Mouse (Mus musculus): ENCODE data around the gene Eva1c. TPM values are rescaled to one million over a fixed set of nuclear protein-coding genes. Genes with fewer than 3 reads are reported as not detected.
"Not testable (repeated sequence)": the region's sequence is repeated elsewhere in the genome, so short reads cannot be mapped to it uniquely, and the experiment has no call there.

The Eva1c gene
- total RNA-seq, 2 experiments from 2014 or later = not detected

DNA sequence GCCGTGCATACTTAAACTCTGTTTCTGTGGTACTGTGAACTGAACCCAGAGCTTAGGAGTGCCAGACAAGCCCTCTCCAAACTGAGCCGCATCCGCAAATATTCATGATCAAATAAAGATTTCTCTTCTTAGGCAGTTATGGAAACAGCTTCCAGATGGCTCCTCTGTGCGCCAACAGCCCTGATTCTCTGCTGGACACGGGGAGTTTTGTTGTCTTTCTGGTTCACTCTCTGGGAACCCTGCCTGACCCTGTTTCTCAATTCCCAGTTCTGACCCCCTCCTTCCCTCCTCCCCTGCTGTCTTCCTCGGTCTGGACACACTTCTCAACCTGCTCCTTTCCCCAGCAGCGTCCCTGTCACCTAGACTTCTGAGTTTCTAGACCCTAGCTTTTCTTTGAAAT, 3.5 kb upstream of the Eva1c start:
- ATAC-seq (ENCODE audit: poor library complexity, severe bottlenecking) = no peak

DNA sequence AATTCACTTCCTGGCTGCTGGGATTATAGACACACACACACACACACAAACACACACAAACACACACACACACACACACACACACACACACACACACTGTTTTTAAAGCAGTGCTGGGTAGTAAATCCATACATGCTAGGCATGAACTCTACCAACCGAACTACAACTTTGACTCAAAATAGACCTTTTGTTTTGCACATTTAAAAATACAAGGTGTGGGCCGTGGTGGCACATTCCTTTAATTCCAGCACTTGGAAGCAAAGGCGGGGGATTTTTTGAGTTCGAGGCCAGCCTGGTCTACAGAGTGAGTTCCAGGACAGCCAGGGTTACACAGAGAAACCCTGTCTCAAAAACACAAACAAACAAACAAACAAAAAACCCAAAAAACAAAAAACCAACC, 2.5 kb upstream of the Eva1c start:
- ATAC-seq (ENCODE audit: poor library complexity, severe bottlenecking) = not testable (repeated sequence)

DNA sequence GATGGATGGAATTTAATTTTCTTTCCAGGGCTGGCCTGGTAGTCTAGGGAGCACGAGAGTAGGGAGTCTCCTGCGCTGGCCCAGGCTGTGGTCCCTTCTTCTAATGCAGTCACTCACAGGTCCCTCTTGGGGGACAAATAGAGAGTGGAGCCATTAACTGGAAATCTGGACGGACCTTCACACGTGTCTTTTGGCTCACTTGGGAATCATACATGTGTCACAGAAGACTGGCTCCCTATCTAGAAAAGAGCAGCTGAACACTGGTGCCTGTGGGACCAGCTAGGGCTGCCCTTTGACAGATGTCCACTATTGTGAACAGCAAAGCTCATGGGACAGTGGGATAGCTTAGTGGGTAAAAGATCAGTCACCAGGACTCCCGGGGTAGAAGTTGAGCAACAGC, 478 bp upstream of the Eva1c start:
- ATAC-seq (ENCODE audit: poor library complexity, severe bottlenecking) = no peak

DNA sequence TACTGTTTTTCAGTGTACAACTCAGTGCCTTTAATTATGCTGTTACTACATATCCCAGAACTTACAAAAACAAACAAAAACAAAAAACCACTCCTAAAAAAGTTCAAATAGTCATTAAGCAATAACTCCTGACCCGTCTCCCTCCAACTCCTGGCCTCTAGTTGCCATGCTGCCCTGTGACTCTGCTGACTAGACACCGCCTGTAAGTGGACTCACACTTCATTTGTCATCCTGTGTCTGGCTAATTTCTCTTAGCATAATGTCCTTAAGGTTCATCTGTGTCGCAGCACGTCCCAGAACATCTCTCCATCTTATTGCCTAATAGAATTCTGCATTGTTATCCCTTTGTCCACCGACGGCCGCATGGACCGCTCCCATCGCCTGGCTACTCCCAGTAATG, 979 bp downstream of the Eva1c start:
- ATAC-seq (ENCODE audit: poor library complexity, severe bottlenecking) = no peak

DNA sequence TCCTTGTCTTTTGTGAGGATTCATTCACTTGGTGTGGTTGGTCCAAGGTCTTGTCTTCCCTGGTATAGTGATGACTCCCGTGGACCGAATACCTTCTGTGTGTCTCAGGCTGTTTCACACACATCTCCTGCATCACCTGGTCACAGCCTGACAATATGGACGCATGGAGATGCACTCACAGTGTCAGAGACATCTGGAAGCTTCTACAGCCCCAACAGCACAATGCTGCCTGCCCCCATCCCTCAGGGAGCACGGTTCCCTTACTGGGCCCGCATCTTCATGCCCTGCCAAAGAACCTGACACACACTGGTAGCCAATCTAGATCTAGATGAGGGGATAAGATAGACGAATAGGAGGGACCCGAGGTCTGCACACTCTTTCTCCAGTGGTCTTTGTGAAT, 2.6 kb downstream of the Eva1c start:
- no peak for ATAC-seq (ENCODE audit: poor library complexity, severe bottlenecking)

DNA sequence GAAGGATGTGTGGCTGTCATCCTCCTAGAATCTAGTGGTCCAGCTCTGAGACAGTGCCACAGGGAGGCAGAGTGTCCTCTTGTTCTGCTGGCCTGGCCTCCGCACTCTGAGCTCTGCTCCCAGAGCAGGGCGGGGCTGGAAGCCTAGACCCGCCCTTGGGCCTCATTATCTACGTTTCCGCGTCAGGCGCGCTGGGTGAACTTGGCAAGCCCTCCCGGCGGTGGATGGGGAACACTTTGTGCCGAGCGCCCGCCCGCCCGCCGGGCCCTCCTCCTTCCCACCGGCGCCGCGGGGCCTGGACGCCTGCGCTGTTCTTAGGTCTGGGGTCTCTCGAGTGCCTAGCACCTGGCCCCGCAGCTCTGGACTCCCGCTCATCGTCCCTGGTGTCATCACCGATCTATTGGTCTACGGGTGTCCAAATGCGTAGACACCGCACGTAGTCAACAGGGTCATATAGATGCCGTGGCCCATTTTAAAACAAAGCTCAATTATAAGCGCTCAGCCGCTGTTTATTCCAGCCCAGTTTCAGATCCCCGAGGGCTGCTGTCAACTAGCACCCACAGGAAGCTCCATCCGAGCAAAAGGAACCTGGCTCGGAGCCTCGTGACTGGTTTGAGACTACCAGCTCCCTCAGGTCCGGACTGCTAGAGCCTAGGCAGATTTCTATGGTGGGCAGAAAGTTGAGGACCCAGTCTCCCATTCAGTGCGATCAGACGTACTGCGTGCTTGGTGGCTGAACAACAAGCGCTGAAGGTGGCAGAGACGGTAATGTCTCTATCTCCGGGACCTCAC, 3.6 kb downstream of the Eva1c start:
- peak; percentile 94 for ATAC-seq (ENCODE audit: poor library complexity, severe bottlenecking)

DNA sequence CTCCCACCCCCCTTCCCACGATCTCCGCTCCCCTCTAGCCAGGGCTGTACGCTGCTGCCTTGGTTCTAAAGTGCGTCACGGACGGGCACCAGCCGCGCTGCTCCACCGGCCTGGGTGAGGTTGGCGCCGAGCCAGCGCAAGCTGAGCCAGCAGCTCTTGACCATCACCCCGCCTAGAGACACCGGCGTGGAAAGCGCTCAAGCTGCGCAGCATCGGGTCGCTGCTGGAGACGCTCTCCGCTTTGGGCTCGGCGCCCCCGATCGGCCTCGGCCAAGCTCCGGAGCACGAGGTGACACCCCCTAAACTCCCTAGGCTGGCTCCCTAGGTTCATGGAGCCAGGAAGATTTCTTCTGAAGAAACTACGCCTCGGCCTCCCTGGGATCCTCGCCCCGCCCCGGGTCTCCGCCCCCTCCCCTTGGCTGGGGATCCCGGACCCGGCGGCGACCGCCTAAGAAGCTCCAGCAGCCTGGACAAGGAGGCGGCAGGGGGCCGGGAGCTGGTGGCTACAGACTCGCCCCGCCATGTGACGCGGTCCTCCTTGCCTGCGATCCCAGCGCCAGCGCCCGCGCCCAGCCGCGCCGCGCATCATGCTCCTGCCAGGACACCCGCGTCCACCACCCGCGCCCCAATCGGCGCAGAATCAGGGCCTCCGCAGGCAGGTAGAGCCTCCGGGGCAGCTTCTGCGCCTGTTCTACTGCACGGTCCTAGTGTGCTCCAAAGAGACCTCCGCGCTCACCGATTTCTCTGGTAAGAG, 4.3 kb downstream of the Eva1c start:
- peak; percentile 33 for ATAC-seq (ENCODE audit: poor library complexity, severe bottlenecking)

DNA sequence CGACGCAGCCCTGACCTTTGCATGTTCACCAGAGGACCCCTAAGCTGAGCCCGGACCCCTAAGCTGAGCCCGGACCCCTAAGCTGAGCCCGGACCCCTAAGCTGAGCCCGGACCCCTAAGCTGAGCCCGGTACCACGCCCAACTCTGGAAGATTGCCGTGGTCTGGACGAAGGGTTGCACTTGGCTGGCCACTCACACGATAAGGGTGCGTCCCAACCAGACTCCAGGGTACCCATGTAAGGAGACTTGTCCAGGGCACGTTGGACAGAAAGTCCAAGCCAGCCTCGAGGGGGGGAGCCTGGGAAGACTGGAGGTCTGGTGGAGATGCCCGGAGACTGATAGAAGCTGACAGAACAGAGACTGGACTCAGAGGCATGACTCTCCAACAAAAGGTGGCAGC, 5.2 kb downstream of the Eva1c start:
- ATAC-seq (ENCODE audit: poor library complexity, severe bottlenecking) = no peak

DNA sequence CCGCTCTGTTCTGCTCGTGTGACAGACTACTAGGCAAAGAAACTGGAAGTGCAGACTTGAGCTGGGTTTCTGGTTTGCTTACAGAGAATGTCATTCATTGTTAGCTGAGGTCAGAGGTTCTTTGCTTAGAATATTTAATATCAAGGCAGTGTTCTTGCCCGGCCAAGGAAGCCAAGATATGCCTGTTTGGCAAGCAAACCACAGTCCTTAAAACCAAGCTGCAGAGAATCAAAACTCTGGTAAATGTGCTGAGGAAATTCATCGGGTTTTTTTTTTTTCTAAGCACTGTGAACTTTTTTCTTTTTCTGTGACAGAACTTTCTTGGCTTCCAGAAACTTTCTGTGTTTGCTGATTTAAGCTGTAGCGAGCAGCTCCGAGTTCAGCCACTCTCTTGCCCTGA, 6.0 kb downstream of the Eva1c start:
- no peak for ATAC-seq (ENCODE audit: poor library complexity, severe bottlenecking)

DNA sequence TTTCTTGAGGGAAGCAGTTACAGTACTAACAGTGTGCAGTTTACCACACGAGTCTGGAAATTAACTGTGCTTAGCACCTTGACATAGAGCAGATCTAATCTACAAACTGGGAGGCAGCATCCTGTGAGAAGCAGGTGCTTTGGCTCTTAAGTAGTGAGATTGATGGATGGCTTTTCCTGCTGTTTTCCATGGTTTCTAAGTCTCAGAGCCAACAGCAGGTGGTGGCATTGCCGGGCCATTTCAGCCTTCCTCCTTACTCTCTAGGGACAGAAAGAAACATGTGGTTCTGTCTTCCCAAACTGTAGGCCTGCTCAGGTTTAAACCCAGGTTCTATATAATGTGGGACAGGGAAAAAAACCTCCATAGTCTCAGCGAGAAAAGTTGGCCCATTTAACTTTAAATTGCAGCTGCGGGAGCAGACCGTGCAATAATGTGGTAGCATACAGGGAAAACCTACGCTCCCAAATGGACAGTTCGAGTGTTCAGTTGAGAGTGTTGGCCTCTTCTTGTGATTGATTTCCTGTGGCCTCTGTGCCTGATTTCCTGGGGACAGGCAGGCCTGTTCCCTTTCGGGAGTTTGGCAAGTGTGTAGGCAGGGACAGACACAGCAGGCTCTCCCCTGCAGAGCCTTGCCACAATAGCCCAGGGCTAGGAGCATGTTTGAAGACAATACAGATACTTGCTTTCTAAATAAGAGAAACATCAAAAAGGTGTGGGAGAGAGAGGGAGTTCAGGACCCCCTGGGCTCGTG, 6.7 kb downstream of the Eva1c start:
- ATAC-seq (ENCODE audit: poor library complexity, severe bottlenecking) = no peak

DNA sequence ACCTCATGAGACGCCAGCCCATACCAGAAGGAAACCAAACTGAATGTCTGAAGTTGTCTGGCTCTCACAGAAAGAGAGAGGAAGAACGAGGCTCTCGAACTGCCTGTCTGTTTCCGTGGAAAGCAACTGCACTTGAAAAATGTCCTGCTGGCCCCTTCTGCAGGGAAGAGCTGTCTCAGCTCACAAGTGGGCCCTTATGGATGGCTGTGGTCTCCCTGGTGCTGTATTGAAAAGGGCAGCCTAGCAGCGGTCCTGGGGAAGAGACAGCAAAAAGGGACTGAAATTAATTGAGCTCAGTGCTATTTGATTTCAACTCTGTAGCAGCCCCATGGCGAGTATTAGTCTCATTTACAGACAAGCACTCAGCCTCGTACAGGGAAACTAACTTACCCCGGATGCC, 10.9 kb downstream of the Eva1c start:
- ATAC-seq (ENCODE audit: poor library complexity, severe bottlenecking) = no peak

DNA sequence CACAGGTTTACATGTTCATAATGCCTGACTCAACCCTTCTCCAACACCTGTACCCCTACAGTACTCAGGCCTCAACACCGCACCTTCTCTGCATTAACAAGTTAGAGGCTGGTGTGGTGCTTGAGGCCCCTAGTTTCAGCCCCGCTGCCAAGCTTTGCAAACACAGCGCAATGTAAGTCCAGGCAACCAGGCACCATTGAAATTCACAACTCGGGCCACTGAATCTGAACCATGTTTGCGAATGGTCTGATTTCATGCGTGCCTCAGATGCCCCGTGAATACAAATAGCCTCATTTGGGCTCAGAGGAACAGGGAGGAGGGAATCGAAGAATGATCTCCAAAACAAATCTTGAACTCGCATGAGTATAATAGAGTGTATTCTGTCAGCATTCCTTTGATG, 15.6 kb downstream of the Eva1c start:
- ATAC-seq (ENCODE audit: poor library complexity, severe bottlenecking) = no peak

DNA sequence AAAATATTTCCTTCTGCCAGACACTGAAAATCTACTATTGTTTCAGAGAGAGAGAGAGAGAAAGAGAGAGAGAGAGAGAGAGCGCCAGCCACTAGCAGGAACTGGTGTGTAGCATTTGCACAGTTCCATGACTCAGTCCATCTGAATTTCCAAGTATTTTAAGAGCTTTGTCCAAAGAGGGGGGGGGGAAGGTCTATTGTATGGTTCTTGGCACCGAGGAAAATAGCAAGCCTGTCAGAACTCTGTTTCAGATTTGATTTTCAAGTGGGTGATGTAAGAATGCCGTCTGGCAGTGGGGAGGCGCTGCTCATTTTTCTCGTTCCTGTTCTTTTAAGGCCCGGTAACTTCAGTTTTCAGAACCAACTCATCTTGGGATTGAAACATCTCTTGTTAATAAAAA, 18.5 kb downstream of the Eva1c start:
- ATAC-seq (ENCODE audit: poor library complexity, severe bottlenecking) = no peak

DNA sequence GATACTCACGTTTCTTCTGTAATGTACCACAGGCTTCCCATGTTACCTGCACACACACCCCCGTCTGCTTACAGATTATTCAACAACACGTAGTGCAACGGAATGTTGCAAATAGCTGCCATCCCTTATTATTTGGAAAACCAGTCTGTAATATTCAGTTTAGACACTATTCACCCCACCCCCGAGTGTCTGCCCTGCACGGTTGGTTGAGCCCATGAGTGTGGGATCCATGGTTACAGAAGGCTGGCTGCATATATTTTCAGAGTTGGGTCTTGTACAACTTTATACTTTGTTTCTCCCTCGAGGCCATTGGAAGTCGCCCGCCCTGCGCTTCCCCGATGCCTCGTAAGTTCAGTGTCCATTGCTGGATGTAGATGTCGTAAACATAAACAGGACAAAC, 19.1 kb downstream of the Eva1c start:
- no peak for ATAC-seq (ENCODE audit: poor library complexity, severe bottlenecking)

DNA sequence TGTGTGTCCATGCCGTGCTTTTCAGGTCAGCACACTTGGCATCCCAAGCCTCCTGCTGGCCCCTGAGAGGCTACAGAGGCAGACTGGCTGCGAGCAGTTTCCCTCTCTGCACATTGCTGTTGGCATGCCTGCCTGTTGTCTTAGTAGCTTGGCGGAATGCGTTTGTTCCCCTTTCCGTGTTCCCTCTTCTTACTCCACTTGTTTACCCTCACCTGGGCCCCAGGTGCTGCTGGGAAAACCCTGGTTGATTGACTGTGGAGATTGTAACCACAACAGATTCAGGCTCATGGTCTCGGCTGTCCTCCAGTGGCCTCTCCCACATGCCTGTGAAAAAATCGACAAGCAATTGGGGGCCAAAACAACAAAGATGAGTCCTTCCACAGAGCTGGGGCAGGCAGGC, 22.2 kb downstream of the Eva1c start:
- no peak for ATAC-seq (ENCODE audit: poor library complexity, severe bottlenecking)

DNA sequence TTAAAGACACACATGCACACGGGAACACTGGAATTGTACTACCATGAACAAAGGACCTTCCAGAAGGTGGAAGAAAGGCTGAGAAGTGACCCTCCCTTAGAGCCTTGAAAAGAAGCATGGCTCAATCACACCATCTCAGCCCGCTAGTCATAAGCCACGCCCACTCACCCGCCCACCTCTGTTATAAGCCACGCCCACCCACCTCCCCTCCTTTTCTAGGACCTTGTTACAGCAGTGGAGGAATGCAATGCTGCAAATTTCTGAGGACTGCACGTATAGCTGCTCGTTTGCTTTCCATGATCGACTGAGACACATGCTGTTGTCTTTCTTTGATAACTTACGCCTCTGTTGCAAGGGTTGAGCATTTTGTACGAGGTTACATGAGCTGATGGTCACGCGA, 22.7 kb downstream of the Eva1c start:
- no peak for ATAC-seq (ENCODE audit: poor library complexity, severe bottlenecking)

DNA sequence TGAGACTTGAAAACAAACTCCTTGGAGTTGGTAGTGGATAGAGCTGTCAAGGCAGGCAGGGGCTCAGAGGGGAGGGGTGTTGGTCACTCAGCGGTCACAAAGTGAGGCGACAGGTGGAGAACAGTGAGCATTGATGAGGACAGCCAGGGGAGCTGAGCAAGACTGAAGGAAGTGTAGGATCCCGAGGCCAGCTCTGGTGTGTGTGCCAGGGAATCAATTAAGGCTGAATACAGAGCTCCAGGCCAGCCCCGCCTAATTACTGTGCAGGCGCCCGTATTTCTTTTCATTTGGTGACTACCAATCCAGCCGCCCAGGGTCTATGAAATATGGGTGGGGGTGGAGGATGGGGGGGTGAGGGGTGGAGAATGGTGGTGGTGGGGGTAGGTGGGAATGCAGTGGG, 24.4 kb downstream of the Eva1c start:
- no peak for ATAC-seq (ENCODE audit: poor library complexity, severe bottlenecking)

DNA sequence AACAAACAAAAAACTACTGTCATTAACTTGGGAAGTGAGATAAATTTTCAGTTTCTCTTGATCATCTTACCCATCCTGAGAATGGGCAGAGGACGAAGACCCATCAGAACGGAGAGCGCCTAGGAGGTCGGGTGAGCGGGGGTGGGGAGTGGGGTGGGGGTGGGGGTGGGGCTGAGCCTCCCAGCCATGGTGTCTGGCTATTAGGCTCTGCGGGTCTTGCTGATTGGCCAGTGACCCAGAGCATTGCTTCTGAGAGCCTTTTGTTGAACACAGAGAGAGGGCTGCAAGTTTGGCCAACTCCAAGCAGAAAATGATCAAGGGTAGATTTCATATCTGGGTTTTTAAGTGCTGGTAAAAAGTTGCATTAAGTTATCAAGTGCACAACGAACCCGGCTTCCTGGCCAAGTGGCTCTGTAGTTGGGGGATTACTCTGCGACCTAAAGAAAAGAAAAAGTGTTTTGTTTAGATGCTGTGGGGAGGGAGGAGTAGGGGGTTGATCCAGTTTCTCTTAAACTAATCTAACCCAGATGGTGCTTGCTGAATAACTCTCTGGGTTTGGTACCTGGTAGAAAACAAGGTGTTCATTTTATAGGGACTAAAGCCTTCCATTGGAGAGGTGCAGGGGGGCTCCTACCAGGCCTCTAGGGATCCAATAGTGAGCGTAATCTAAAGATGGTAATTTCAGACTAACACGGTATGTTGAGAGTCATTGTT, 25.3 kb downstream of the Eva1c start:
- ATAC-seq (ENCODE audit: poor library complexity, severe bottlenecking) = no peak

DNA sequence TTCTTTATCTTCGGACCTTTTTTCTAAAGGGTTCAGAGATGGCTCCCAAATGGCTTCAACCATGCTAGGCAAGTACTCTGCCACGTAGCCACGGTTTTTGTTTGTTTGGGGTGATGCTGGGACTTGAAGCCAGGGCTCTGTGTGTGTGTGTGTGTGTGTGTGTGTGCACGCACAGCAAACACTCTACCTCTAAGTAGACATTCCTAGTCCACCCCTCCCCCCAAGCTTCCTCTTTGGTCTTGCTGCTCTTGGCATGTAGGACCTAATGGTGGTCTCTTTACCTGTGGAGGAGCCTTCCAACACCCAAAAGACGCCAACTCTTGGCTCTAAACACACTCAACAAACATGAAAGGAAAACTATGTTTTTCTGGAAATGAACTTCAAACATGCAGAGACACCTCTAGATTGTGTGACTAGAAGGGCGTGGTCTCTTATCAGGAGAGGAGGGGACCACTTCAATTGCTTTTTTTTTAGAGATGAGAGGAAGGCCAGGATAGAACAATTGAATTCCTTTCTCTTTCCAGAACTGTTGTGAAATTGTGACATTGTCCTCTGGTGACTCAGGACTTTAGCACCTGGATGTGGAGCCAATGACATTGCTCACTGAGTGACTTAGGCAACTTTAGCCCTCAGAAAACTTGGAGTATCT, 30.2 kb downstream of the Eva1c start:
- no peak for ATAC-seq (ENCODE audit: poor library complexity, severe bottlenecking)

DNA sequence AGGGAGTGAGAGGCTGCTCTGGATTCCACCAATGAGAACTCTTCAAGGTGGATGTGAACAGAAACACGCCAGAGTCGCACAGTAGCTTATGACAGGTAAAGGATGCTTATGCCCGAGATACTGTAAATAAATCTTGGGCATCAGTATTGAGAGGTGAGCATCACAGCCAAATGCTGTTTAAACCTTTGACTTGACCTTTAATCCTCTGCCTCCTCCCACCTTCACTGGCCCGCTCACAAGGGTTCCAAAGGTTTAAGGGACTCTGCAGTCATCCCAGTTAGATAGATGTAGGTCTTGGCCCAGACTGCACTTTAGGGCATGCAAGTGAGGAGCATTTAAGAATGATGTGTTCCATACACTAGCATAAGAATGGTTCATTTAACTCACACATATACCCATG, 31.7 kb downstream of the Eva1c start:
- ATAC-seq (ENCODE audit: poor library complexity, severe bottlenecking) = no peak

DNA sequence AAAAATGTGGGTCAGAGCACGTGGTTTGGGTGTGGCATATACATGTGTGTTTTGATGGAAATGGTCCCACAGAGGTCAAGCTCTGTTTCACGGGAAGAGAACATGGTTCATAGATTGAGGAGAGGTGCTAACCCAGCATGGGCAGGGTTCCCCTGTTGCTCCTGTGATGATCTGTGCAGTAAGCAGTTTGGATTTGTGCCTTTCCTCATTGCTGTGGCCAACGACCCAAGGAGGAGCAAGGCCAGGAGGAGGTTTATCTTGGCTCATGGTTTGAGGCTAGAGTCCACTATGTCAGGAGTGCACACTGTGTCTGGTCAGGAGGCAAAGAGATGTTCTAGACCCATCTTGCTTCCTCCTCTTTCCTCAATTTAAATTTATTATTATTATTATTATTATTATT, 36.5 kb downstream of the Eva1c start:
- ATAC-seq (ENCODE audit: poor library complexity, severe bottlenecking) = no peak
